Mouse (Mus musculus) neural tube, embryonic 13.5 days (tissue): Measurements from ENCODE around the gene Col6a3. TPM values are rescaled to one million over a fixed set of nuclear protein-coding genes. Genes with fewer than 3 reads are reported as not detected.

Experiments
- ATAC-seq: fragments of 200-750 bp; cut with Nextera tagmentation; 2 replicates; pipeline ENCODE4 v1.8.0; 2017; ENCODE audit warnings: low read depth, mild to moderate bottlenecking, moderate TSS enrichment, moderate library complexity
- H3K27ac ChIP-seq: fragments of 300-500 bp; sonication (generic); replicated peaks from 2 replicates; pipeline ENCODE4 v1.5.1; 2015; ENCODE audit warnings: moderate library complexity, mild to moderate bottlenecking, inconsistent platforms
- H3K27me3 ChIP-seq: fragments of 300-500 bp; sonication (generic); 2 replicates; pipeline ENCODE4 v1.6.1; 2015; ENCODE audit warnings: mild to moderate bottlenecking, inconsistent platforms
- H3K36me3 ChIP-seq: fragments of 300-500 bp; sonication (generic); 2 replicates; pipeline ENCODE4 v1.6.1; 2015; ENCODE audit warnings: mild to moderate bottlenecking, inconsistent platforms
- H3K4me1 ChIP-seq: fragments of 300-500 bp; sonication (generic); replicated peaks from 2 replicates; pipeline ENCODE4 v1.6.1; 2015; ENCODE audit warnings: inconsistent platforms
- H3K4me2 ChIP-seq: fragments of 300-500 bp; sonication (generic); 2 replicates; pipeline ENCODE4 v1.6.1; 2015; ENCODE audit warnings: inconsistent platforms, mild to moderate bottlenecking, moderate library complexity
- H3K4me3 ChIP-seq: fragments of 300-500 bp; sonication (generic); 2 replicates; pipeline ENCODE4 v1.5.1; 2015; ENCODE audit warnings: mild to moderate bottlenecking, inconsistent platforms
- H3K9ac ChIP-seq: fragments of 300-500 bp; sonication (generic); 2 replicates; pipeline ENCODE4 v1.6.1; 2015; ENCODE audit warnings: moderate library complexity, mild to moderate bottlenecking, inconsistent platforms
- H3K9me3 ChIP-seq: fragments of 300-500 bp; sonication (generic); 2 replicates; pipeline ENCODE4 v1.6.1; 2016; ENCODE audit warnings: inconsistent platforms
- WGBS: fragments of 180-500 bp; shearing (Covaris S2); methylation state at CpG from one replicate; pipeline ENCODE4 v1.1.7; 2015; 5-methylcytosine and 5-hydroxymethylcytosine counted together
- polyA plus RNA-seq: library from polyadenylated mRNA; unstranded; fragments of >200 nt; fragmentation: Nextera tagmentation; extraction: Ambion mirVana; gene quantifications from 2 replicates; pipeline ENCODE4 v1.2.1, GENCODE M21; 2015

The Col6a3 gene
- 11.5 and 19.4 TPM in 2 replicates for polyA plus RNA-seq

DNA sequence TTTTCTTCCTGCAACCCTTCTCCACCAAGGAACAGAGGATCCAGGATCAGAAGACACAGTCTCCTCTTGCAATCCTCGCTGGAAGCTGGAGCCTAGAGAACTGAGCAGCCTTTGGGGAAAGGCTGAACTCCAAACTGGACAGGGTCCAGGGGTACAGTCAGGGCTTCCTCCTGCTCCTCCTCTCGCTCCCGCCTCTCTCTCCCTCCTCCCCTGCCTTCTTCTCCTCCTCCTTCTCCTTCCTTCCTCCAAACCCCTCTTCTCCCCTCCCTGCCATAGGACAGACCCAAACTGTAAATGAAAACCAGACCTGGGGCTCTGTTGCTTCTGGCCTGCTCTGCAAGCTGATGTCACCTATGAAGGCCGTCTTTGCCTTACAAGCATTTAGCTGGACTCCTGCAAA is at the start of gene Col6a3:
TSS of gene Col6a3 (minus strand) at position 136 of the 400 bp plus-strand sequence.
- H3K4me3 ChIP-seq = peak within 1 kb of the TSS; percentile 20
- WGBS = 64% methylated on average over 4 of the region's 4 CpGs
- no peak within 1 kb of the TSS; the same call in 1 of the 2 replicates for H3K9ac ChIP-seq
- peaks cover under 1% of the 10 kb centered on the region; the same call in 1 of the 2 replicates for H3K27me3 ChIP-seq
- no peak for ATAC-seq
- no peaks in the 10 kb centered on the region for H3K4me1 ChIP-seq
- H3K4me2 ChIP-seq = peak within 1 kb of the TSS; percentile 35
- no peaks in the 10 kb centered on the region for H3K9me3 ChIP-seq
- no peak within 1 kb of the TSS; the same call in 1 of the 2 replicates for H3K27ac ChIP-seq
- no peaks in the 10 kb centered on the region for H3K36me3 ChIP-seq

DNA sequence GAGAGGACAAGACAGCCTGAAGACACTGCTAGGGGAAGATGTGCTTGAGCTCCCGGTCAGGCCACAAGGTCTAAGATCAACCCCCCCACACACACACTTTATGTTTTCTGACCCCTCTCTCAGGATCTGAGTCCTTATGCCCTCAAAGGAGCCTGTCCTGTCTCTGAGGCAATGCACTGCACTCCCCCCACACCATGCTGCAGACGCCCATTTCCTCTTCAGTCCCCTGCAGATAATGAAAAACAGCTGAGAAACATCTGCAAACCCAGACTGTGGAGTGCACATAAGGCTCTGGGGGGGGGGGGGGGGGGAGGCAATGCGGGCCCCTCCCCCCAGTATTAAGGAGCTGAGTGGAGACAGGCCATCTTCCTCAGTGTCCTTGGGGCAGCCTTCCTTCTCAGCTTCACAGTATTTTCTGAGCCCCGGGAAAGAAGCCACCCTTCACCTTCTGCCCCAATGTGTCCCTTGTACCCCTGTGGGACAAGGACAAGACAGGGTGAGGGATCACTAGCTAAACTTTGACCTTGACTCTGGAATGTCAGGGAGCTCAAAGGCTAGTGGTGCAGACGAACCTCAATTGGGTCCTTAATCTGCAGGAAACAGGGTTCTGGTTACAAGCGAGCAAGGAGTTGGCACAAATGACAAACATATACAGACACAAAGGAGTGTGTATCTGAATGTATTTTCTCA is 42.1 kb upstream of the Col6a3 start:
- 77% methylated on average over 6 of the region's 6 CpGs for WGBS
- peaks cover 14% of the 10 kb centered on the region; the same call in 1 of the 2 replicates for H3K9me3 ChIP-seq
- H3K36me3 ChIP-seq = no peaks in the 10 kb centered on the region
- no peak for ATAC-seq
- no peak overlapping the region for H3K4me2 ChIP-seq
- H3K4me1 ChIP-seq = no peaks in the 10 kb centered on the region; the same call in 1 of the 2 replicates
- H3K27ac ChIP-seq = no peak overlapping the region
- no peaks in the 10 kb centered on the region for H3K27me3 ChIP-seq
- H3K9ac ChIP-seq = no peak overlapping the region
- H3K4me3 ChIP-seq = no peak overlapping the region

GRCm38 (mm10) chr1:90876486-90877270 is 32.9 kb upstream of the Col6a3 start:
- Histone ChIP-seq H3K4me2 (no peak overlapping the region), H3K36me3 (no peaks in the 10 kb centered on the region), H3K27me3 (no peaks in the 10 kb centered on the region), H3K9ac (no peak overlapping the region), H3K4me3 (no peak overlapping the region), H3K9me3 (no peaks in the 10 kb centered on the region), H3K4me1 (no peaks in the 10 kb centered on the region), H3K27ac (no peak overlapping the region)
- 75% methylated on average over 5 of the region's 5 CpGs for WGBS
- no peak for ATAC-seq

DNA sequence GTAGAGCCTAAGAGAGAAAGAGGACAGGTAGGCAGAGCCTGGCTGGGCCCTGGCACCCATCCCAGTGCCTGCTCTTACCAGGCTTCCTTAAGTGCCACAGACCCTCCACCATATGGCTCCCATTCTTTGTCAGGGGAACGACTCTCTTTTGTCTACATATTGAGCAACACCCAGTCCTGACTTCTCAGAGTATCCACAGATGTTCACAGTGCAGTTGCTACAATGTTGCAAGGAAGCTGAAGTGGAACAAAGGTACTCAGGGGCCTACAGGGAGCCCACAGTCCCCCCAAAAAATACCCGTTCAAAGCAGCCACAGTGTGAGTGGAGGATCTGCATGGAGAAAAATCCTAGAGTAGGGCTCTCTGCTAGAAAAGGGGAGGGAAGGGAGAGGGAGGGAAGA is 32.2 kb upstream of the Col6a3 start:
- no peak for ATAC-seq
- Histone ChIP-seq H3K9ac (no peak overlapping the region), H3K4me3 (no peak overlapping the region), H3K4me1 (no peaks in the 10 kb centered on the region), H3K36me3 (no peaks in the 10 kb centered on the region), H3K27ac (no peak overlapping the region), H3K4me2 (no peak overlapping the region), H3K27me3 (no peaks in the 10 kb centered on the region), H3K9me3 (no peaks in the 10 kb centered on the region)
- WGBS = 43% methylated on average over 2 of the region's 2 CpGs

DNA sequence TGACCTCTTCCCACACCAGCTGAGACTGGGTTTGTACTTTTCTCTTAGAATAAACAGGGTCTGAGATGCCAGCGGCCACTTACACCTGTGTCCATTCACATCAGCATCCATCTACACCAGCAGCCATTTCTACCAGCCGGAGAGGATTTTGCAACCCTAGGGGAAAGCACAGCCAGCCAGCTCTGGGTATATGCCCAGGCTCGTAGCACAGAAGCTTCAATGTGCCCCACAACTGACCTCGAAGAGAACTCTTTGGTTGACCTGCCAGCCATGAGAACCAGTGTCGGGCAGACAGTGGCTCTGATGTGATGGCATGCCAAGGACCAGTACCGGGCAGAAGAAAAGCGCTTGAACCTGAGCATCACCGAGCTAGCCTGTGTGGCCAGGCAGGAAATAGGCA is 31.6 kb upstream of the Col6a3 start:
- H3K9ac ChIP-seq = no peak overlapping the region
- H3K4me2 ChIP-seq = no peak overlapping the region
- no peak overlapping the region for H3K4me3 ChIP-seq
- no peak for ATAC-seq
- H3K4me1 ChIP-seq = no peaks in the 10 kb centered on the region
- H3K36me3 ChIP-seq = no peaks in the 10 kb centered on the region
- no peaks in the 10 kb centered on the region for H3K9me3 ChIP-seq
- no peaks in the 10 kb centered on the region for H3K27me3 ChIP-seq
- H3K27ac ChIP-seq = no peak overlapping the region
- 85% methylated on average over 8 of the region's 8 CpGs for WGBS

GRCm38 (mm10) chr1:90870581-90870980 is 26.8 kb upstream of the Col6a3 start:
- H3K4me2 ChIP-seq = no peak overlapping the region
- no peaks in the 10 kb centered on the region for H3K27me3 ChIP-seq
- ATAC-seq = no peak
- WGBS = 73% methylated on average over 2 of the region's 2 CpGs
- H3K36me3 ChIP-seq = no peaks in the 10 kb centered on the region
- no peak overlapping the region for H3K9ac ChIP-seq
- no peaks in the 10 kb centered on the region for H3K4me1 ChIP-seq
- H3K4me3 ChIP-seq = no peak overlapping the region
- no peaks in the 10 kb centered on the region for H3K9me3 ChIP-seq
- H3K27ac ChIP-seq = no peak overlapping the region

GRCm38 (mm10) chr1:90866734-90867133 is 23.0 kb upstream of the Col6a3 start:
- Histone ChIP-seq H3K9ac (no peak overlapping the region), H3K4me2 (no peak overlapping the region), H3K27ac (no peak overlapping the region), H3K4me3 (no peak overlapping the region), H3K36me3 (no peaks in the 10 kb centered on the region), H3K27me3 (no peaks in the 10 kb centered on the region), H3K4me1 (no peaks in the 10 kb centered on the region), H3K9me3 (no peaks in the 10 kb centered on the region)
- no peak for ATAC-seq
- 82% methylated on average over 7 of the region's 7 CpGs for WGBS

DNA sequence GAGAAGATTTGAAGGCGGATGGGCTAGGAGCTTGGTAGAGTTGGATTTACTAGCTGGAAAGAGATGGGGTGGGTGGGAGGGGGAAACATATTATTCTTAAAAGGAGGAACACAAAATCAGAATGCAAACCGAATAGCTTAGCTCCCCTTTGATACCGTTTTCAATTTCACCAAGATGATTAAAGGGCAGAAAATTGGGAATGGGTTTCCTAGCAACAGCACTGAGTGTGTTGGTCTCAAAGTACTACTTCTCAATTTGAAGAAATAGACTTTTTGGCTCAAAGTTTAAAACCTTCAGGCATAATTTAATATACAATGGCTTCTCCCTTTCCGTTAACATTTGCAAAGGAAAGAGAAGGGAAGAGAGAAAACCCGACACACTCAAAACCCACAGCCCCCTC is 12.1 kb upstream of the Col6a3 start:
- no peaks in the 10 kb centered on the region for H3K4me1 ChIP-seq
- no peak overlapping the region for H3K9ac ChIP-seq
- H3K9me3 ChIP-seq = 0 out of 2 replicates have a peak, but pooled peaks cover 2% of the 10 kb centered on the region
- no peak overlapping the region for H3K4me2 ChIP-seq
- WGBS = 72% methylated on average over 5 of the region's 5 CpGs
- no peaks in the 10 kb centered on the region for H3K27me3 ChIP-seq
- no peaks in the 10 kb centered on the region for H3K36me3 ChIP-seq
- no peak overlapping the region for H3K4me3 ChIP-seq
- no peak overlapping the region for H3K27ac ChIP-seq
- ATAC-seq = no peak

- 43% methylated on average over 8 of the region's 8 CpGs for WGBS
These were observed 6.1 kb upstream of the Col6a3 start for GRCm38 (mm10) chr1:90849836-90850235.

DNA sequence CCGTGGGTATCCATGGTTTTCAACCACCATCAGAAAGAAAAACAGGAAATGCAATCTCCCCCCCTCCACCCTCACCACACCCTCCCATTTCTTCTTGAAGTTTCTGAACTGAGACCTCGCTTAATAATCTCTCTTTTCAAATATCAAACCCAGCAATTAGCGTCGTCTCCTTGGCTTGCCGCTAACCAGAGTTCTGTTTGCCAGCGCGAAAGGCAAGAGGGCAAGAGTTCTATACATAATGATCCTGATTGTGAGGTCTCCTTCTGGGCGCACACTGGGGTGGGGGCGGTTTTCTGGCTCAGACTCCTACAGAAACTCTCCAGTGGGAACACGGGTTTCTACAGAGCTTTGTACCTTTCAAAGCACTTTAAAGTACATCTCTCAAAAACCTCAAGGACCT is 1.4 kb upstream of the Col6a3 start:
- peaks cover 3% of the 10 kb centered on the region; the same call in 1 of the 2 replicates for H3K27me3 ChIP-seq
- no peak for ATAC-seq
- H3K4me2 ChIP-seq = no peak overlapping the region
- H3K9ac ChIP-seq = no peak overlapping the region
- no peak overlapping the region for H3K27ac ChIP-seq
- 0 out of 2 replicates have a peak, but pooled peaks cover 2% of the 10 kb centered on the region for H3K4me1 ChIP-seq
- no peaks in the 10 kb centered on the region for H3K9me3 ChIP-seq
- no peak overlapping the region for H3K4me3 ChIP-seq
- 79% methylated on average over 10 of the region's 10 CpGs for WGBS
- no peaks in the 10 kb centered on the region for H3K36me3 ChIP-seq

More at GRCm38 (mm10) chr1:90849836-90850235, 6.1 kb upstream of the Col6a3 start:
- H3K36me3 ChIP-seq = no peaks in the 10 kb centered on the region
- no peak overlapping the region for H3K9ac ChIP-seq
- H3K27ac ChIP-seq = no peak overlapping the region
- no peak overlapping the region for H3K4me2 ChIP-seq
- H3K4me3 ChIP-seq = no peak overlapping the region
- H3K9me3 ChIP-seq = no peaks in the 10 kb centered on the region
- H3K4me1 ChIP-seq = 0 out of 2 replicates have a peak, but pooled peaks cover 2% of the 10 kb centered on the region
- no peak for ATAC-seq
- peaks cover 3% of the 10 kb centered on the region; the same call in 1 of the 2 replicates for H3K27me3 ChIP-seq

DNA sequence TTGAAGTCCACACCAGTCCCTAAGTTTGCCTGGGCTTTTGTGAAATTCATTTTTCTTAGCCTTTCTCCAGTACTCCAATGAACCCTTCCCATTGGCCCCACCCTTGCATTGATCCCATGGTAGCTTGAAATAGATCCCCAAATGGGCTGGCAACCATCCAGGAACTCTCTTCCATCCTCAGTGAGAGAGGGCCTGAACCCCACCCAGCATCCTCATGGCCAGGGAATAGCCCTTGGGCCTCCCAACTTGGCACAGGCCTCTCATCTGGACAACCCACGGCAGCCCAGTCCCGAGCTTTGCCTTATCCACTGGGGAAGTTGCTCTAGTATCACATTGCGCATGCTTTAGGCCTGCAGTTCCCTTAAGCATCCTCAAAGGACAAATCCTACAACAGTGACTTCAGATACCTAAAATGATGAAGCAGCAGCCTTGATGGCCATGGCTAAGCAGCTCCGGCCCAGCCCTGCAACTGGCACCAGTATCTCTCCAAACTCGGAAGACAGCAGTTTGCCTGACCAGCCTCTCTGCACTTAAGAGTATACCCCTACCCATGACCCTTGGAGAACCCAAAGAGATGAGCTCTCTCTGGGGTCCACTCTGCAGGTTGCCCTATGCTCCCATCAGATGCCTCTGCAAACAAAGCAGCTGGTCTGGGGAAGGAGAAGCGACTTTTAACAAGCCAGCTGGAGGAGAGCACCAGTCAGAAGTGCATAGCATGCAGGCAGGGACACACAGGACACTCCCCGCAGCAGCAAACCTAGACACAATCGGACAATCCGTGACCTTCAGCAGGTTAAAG is 783 bp downstream of the Col6a3 start:
- ATAC-seq = no peak
- Histone ChIP-seq H3K9me3 (no peaks in the 10 kb centered on the region), H3K9ac (no peak overlapping the region; the same call in 1 of the 2 replicates), H3K27ac (no peak overlapping the region; the same call in 1 of the 2 replicates), H3K4me3 (peak overlapping the region; percentile 20), H3K27me3 (no peaks in the 10 kb centered on the region; the same call in 1 of the 2 replicates), H3K4me2 (peak overlapping the region; percentile 35), H3K36me3 (no peaks in the 10 kb centered on the region), H3K4me1 (no peaks in the 10 kb centered on the region)
- WGBS = 75% methylated on average over 9 of the region's 9 CpGs

DNA sequence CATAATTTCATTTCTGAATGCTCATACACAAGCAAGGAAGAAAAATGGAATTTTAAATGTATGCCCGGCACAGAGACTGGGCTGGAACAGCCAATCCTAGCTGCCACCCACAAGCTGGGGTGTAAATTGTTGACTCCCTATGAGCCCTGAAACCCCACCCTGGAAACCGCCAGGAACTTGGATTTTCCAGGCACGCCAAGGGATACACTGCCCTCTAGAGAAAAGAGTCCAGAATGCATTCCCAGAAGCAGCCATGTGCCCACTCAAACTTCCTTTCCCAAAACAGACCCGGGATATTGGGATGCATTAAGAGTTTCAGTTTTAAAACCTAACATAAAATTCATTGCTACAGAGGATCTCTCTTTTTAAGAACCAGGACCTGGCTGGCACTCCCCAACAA is 3.5 kb downstream of the Col6a3 start:
- no peak overlapping the region for H3K9ac ChIP-seq
- WGBS = 12% methylated on average over 4 of the region's 4 CpGs
- no peak overlapping the region for H3K27ac ChIP-seq
- H3K9me3 ChIP-seq = no peaks in the 10 kb centered on the region
- H3K36me3 ChIP-seq = no peaks in the 10 kb centered on the region
- H3K27me3 ChIP-seq = no peaks in the 10 kb centered on the region
- ATAC-seq = no peak
- no peaks in the 10 kb centered on the region for H3K4me1 ChIP-seq
- no peak overlapping the region for H3K4me2 ChIP-seq
- H3K4me3 ChIP-seq = no peak overlapping the region
